Mouse (Mus musculus) ES-Bruce4 (cell line): ENCODE measurements around the gene Man1a2. TPM values are rescaled to one million over a fixed set of nuclear protein-coding genes. Genes with fewer than 3 reads are reported as not detected.

Source experiments
- H3K27ac ChIP-seq: 2 replicates; pipeline ENCODE4 v1.5.1; 2012; ENCODE audit warnings: low read length, inconsistent platforms; ENCODE audit not compliant: insufficient read depth
- H3K27me3 ChIP-seq: 2 replicates; pipeline ENCODE4 v1.6.1; 2012; ENCODE audit warnings: mild to moderate bottlenecking, low read length, inconsistent platforms; ENCODE audit not compliant: control insufficient read depth, poor library complexity, insufficient read depth, severe bottlenecking
- H3K36me3 ChIP-seq: 2 replicates; pipeline ENCODE4 v1.6.1; 2012; ENCODE audit warnings: inconsistent platforms, mild to moderate bottlenecking, low read length, moderate library complexity; ENCODE audit not compliant: control insufficient read depth, poor library complexity, insufficient read depth, severe bottlenecking
- H3K4me1 ChIP-seq: one replicate; pipeline ENCODE4 v1.8.1; 2011; ENCODE audit warnings: low read length; ENCODE audit not compliant: control insufficient read depth, insufficient read depth
- H3K4me3 ChIP-seq: 2 replicates; pipeline ENCODE4 v1.5.1; 2011; ENCODE audit warnings: low read depth, mild to moderate bottlenecking, low read length
- H3K9ac ChIP-seq: 2 replicates; pipeline ENCODE4 v1.6.1; 2012; ENCODE audit warnings: low read depth, mild to moderate bottlenecking, inconsistent platforms; ENCODE audit not compliant: poor library complexity, severe bottlenecking
- H3K9me3 ChIP-seq: replicated peaks from 2 replicates; pipeline ENCODE4 v1.6.1; 2012; ENCODE audit warnings: mild to moderate bottlenecking, low read length, inconsistent platforms; ENCODE audit not compliant: control insufficient read depth, poor library complexity, insufficient read depth, severe bottlenecking
- CTCF ChIP-seq: IDR thresholded peaks from one replicate; pipeline ENCODE4 v1.8.1; 2011; ENCODE audit warnings: low read depth, low read length
- EP300 ChIP-seq: IDR thresholded peaks from 2 replicates; pipeline ENCODE4 v1.6.1; 2011; ENCODE audit warnings: low read depth, low read length; ENCODE audit not compliant: insufficient read depth
- POLR2A ChIP-seq: IDR thresholded peaks from one replicate; pipeline ENCODE4 v1.8.1; 2011; ENCODE audit warnings: low read length; ENCODE audit not compliant: insufficient read depth
- polyA plus RNA-seq: library from polyadenylated mRNA; stranded (reverse); fragments of >200 nt; gene quantifications from 2 replicates; pipeline ENCODE4 v1.2.4, GENCODE M21; 2011; ENCODE audit warnings: low read depth; ENCODE audit not compliant: missing spikeins, insufficient read depth, insufficient read length

Man1a2 gene
- polyA plus RNA-seq, 1 experiment = 61.3 TPM

DNA sequence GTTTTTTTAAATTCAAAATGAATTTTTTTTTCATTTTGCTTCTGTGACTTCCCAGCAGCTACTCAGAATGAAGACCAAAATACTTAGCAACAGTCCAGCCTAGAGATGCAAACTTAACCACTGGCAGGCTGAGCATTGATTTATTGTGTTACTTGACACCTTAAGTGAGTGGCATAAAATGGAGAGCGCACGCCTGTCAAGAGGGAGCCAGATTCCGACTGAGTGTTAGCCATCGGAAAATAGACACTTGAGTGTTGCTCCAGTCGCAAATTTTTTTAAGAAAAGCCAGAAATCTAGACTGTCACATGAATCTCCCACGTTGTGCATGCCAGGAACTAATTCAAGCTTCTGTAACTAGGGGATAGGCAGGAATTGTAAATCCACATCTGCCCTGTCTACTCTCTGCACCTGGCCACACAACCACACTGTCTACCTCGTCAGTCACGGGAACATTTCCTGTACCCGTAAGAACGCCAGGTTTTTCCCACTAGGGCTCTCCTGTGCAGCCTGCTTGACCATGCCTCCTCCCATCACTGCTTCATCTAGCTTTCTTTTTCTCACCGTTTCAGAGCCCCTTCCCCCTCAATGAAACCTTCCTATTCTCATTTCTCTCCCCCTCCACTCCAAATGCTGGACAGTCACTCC lies 3.7 kb downstream of the Man1a2 start:
- TF ChIP-seq POLR2A = no peak
- no peak for TF ChIP-seq CTCF
- no peak for TF ChIP-seq EP300
- Histone ChIP-seq H3K4me1 (peaks cover 1% of the 10 kb centered on the region), H3K4me3 (no peak overlapping the region), H3K36me3 (no peaks in the 10 kb centered on the region), H3K9ac (no peak overlapping the region), H3K27me3 (no peaks in the 10 kb centered on the region), H3K9me3 (no peaks in the 10 kb centered on the region), H3K27ac (no peak overlapping the region)

GRCm38 (mm10) chr3:100680226-100680625 lies 5.1 kb downstream of the Man1a2 start:
- Histone ChIP-seq H3K9ac (no peak overlapping the region), H3K9me3 (no peaks in the 10 kb centered on the region), H3K4me3 (no peak overlapping the region), H3K4me1 (peaks cover 1% of the 10 kb centered on the region), H3K27ac (no peak overlapping the region), H3K36me3 (no peaks in the 10 kb centered on the region), H3K27me3 (no peaks in the 10 kb centered on the region)
- no peak for TF ChIP-seq EP300
- TF ChIP-seq CTCF = no peak
- TF ChIP-seq POLR2A = no peak

GRCm38 (mm10) chr3:100678951-100679570 lies 6.2 kb downstream of the Man1a2 start:
- H3K4me3 ChIP-seq = no peak overlapping the region
- no peak overlapping the region for H3K9ac ChIP-seq
- H3K36me3 ChIP-seq = no peaks in the 10 kb centered on the region
- H3K27ac ChIP-seq = no peak overlapping the region
- H3K4me1 ChIP-seq = peaks cover 1% of the 10 kb centered on the region
- TF ChIP-seq EP300 (no peak), CTCF (no peak), POLR2A (no peak)
- H3K27me3 ChIP-seq = no peaks in the 10 kb centered on the region
- H3K9me3 ChIP-seq = no peaks in the 10 kb centered on the region

GRCm38 (mm10) chr3:100675146-100675545 lies 10.2 kb downstream of the Man1a2 start:
- no peaks in the 10 kb centered on the region for H3K9me3 ChIP-seq
- no peak overlapping the region for H3K4me3 ChIP-seq
- no peak for TF ChIP-seq EP300
- TF ChIP-seq CTCF = no peak
- TF ChIP-seq POLR2A = no peak

GRCm38 (mm10) chr3:100670412-100670811 lies 14.9 kb downstream of the Man1a2 start:
- TF ChIP-seq EP300 = no peak
- no peaks in the 10 kb centered on the region for H3K4me1 ChIP-seq
- H3K4me3 ChIP-seq = no peak overlapping the region
- H3K27ac ChIP-seq = no peak overlapping the region
- no peak overlapping the region for H3K9ac ChIP-seq
- H3K9me3 ChIP-seq = no peaks in the 10 kb centered on the region
- H3K27me3 ChIP-seq = no peaks in the 10 kb centered on the region
- no peaks in the 10 kb centered on the region for H3K36me3 ChIP-seq

More at GRCm38 (mm10) chr3:100675146-100675545, 10.2 kb downstream of the Man1a2 start:
- Histone ChIP-seq H3K27ac (no peak overlapping the region), H3K27me3 (no peaks in the 10 kb centered on the region), H3K36me3 (no peaks in the 10 kb centered on the region), H3K4me1 (peaks cover 1% of the 10 kb centered on the region), H3K9ac (no peak overlapping the region)

DNA sequence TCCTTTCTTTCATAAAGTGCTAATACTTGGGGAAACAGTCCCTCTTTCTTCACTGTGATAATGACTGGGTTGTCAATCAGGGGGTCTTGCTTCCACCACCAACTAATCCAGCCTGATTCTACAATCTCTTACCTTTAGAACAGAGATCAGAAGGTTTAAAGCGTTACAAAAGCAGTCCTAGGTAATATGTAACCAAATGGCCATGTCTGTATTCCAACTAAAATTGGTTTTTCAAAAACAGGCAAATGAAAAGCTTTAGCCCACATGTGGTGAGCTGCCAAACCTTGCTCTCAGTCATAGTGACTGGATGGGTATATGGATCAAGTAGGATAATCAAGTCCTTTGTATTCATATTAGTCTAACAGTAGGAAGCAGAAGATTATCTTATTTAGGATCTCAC lies 32.0 kb downstream of the Man1a2 start:
- TF ChIP-seq POLR2A (no peak), CTCF (no peak), EP300 (no peak)
- Histone ChIP-seq H3K36me3 (peaks cover 2% of the 10 kb centered on the region; the same call in 1 of the 2 replicates), H3K27me3 (no peaks in the 10 kb centered on the region), H3K27ac (no peak overlapping the region), H3K4me3 (no peak overlapping the region), H3K9me3 (no peaks in the 10 kb centered on the region), H3K9ac (no peak overlapping the region), H3K4me1 (no peaks in the 10 kb centered on the region)
